Mouse (Mus musculus) forebrain, postnatal 0 days (tissue): ENCODE measurements around the gene Ptprn2. TPM values are rescaled to one million over a fixed set of nuclear protein-coding genes. Genes with fewer than 3 reads are reported as not detected.

Source experiments
- ATAC-seq: fragments of 200-750 bp; cut with Nextera tagmentation; 2 replicates; pipeline ENCODE4 v1.8.0; 2017; ENCODE audit warnings: mild to moderate bottlenecking, moderate library complexity
- DNase-seq: peaks from one replicate; pipeline ENCODE4 v3.0.0-alpha.2; 2015
- H3K27ac ChIP-seq: fragments of 300-500 bp; sonication (generic); 2 replicates; pipeline ENCODE4 v1.5.1; 2014; ENCODE audit warnings: low read depth, mild to moderate bottlenecking, antibody characterized with exemption, low read length, moderate library complexity, mixed read lengths
- H3K27me3 ChIP-seq: fragments of 300-500 bp; sonication (generic); 2 replicates; pipeline ENCODE4 v1.6.1; 2014; ENCODE audit warnings: mild to moderate bottlenecking, low read length, mixed read lengths; ENCODE audit not compliant: insufficient read depth
- H3K36me3 ChIP-seq: fragments of 300-500 bp; sonication (generic); 2 replicates; pipeline ENCODE4 v1.6.1; 2014; ENCODE audit warnings: mild to moderate bottlenecking, moderate library complexity; ENCODE audit not compliant: insufficient read depth
- H3K4me1 ChIP-seq: fragments of 300-500 bp; sonication (generic); 2 replicates; pipeline ENCODE4 v1.6.1; 2014; ENCODE audit warnings: antibody characterized with exemption; ENCODE audit not compliant: insufficient read depth
- H3K4me2 ChIP-seq: fragments of 300-500 bp; sonication (generic); 2 replicates; pipeline ENCODE4 v1.6.1; 2014; ENCODE audit warnings: low read depth, mild to moderate bottlenecking, moderate library complexity
- H3K4me3 ChIP-seq: fragments of 300-500 bp; sonication (generic); 2 replicates; pipeline ENCODE4 v1.5.1; 2014; ENCODE audit warnings: low read depth, low read length, mixed read lengths
- H3K9ac ChIP-seq: fragments of 300-500 bp; sonication (generic); 2 replicates; pipeline ENCODE4 v1.6.1; 2014; ENCODE audit warnings: mild to moderate bottlenecking
- H3K9me3 ChIP-seq: fragments of 300-500 bp; sonication (generic); 2 replicates; pipeline ENCODE4 v1.6.1; 2016; ENCODE audit warnings: low read length
- CTCF ChIP-seq: sonication (generic); IDR thresholded peaks from 2 replicates; pipeline ENCODE4 v1.5.1; 2016; ENCODE audit warnings: antibody characterized with exemption, control low read depth, low read depth
- WGBS: fragments of 180-500 bp; shearing (Covaris S2); extraction: QIAGEN DNeasy Blood & Tissue Kit; methylation state at CpG from one replicate; pipeline ENCODE4 v1.1.7; 2014; 5-methylcytosine and 5-hydroxymethylcytosine counted together
- polyA plus RNA-seq: library from polyadenylated mRNA; unstranded; fragments of >200 nt; fragmentation: Nextera tagmentation; extraction: Ambion mirVana; gene quantifications from 2 replicates; pipeline ENCODE4 v1.2.1, GENCODE M21; 2015
- total RNA-seq: library from RNA; depleted of rRNA; stranded (reverse); fragments of >200 nt; gene quantifications from 2 replicates; pipeline ENCODE4 v1.2.3, GENCODE M21; 2014

The Ptprn2 gene
- total and polyA plus RNA-seq, 2 experiments from 2014 or later, result 15.9 to 91.1 TPM

DNA sequence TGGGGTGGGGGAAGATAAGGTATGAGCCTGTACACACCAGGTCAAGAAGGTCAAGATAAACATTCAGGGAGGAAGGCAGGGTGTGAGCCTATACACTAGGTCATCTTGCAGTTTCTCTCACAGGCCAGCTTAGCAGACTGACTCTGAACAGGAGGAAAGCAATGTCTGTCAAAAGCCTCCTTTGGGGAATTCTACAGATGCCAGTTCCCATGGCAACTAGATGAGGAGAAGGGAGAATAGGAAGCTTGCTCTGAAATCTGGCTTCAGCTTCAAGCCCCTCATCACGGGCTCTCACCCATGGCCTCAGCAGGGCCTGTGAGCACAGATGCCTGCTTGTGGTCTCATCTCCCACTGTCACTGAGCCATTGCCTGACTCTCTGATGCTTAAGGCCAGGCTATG lies 421.9 kb downstream of the Ptprn2 start:
- no peaks in the 10 kb centered on the region for H3K27me3 ChIP-seq
- H3K9ac ChIP-seq, result 0 out of 2 replicates have a peak overlapping the region, but pooled peaks have one; percentile 22
- H3K9me3 ChIP-seq, result no peaks in the 10 kb centered on the region
- TF ChIP-seq CTCF, result no peak
- ATAC-seq, result peak; percentile 85
- no peak overlapping the region for H3K4me2 ChIP-seq
- peak; percentile 83 for DNase-seq
- H3K4me3 ChIP-seq, result no peak overlapping the region
- no peaks in the 10 kb centered on the region; the same call in 1 of the 2 replicates for H3K36me3 ChIP-seq
- 15% methylated on average over 1 of the region's 1 CpGs for WGBS
- peak overlapping the region; percentile 52 for H3K27ac ChIP-seq
- peaks cover 25% of the 10 kb centered on the region for H3K4me1 ChIP-seq

DNA sequence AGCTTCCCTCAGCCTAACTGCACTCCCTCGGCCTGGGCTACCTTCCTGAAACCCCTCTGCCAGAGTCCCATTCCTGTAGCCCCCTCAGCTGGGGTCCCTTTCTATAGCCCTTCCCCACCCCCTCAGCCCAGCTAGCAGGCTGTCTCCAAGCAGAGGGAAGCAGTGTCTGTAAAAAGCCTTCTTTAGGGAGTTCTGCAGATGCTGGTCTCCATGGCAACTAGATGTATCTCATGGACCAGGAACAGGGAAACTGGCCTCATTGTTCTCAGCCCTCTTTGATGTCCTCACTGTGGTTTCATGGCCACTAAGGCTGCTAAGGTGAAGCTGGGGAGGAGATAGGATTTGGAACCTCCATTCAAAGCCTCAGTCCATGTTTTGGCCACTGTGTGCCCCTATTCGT lies 423.1 kb downstream of the Ptprn2 start:
- Histone ChIP-seq H3K9ac (no peak overlapping the region), H3K27ac (peak overlapping the region; percentile 52), H3K4me2 (no peak overlapping the region), H3K27me3 (no peaks in the 10 kb centered on the region), H3K4me3 (no peak overlapping the region), H3K9me3 (no peaks in the 10 kb centered on the region), H3K4me1 (peaks cover 25% of the 10 kb centered on the region), H3K36me3 (no peaks in the 10 kb centered on the region; the same call in 1 of the 2 replicates)
- WGBS, result 19% methylated on average over 2 of the region's 2 CpGs
- ATAC-seq (peak; percentile 84), DNase-seq (peak; percentile 69)
- TF ChIP-seq CTCF, result 0 out of 2 replicates have a peak, but pooled peaks have one; percentile 4

DNA sequence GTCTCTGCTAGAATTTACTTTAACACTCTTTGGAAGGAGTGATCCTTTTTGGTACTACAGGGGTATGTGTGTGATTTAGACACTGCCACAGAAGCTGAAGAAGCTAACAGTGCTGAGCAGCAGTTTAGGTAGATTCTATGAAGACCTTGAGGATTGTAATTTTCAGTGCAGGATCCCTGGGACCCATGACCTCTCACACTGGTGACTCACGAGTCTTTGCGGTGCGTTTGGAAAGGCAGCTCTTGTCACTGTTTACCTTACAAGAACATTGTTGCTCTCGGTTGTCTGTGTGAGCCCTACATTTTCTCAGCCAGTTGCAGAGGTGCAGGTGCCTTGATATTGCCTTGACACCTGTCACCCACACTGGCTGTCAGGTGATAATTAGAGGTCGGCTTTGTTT lies 431.3 kb downstream of the Ptprn2 start:
- peaks cover 20% of the 10 kb centered on the region; the same call in 1 of the 2 replicates for H3K4me1 ChIP-seq
- H3K4me2 ChIP-seq, result no peak overlapping the region
- DNase-seq, result no peak
- no peaks in the 10 kb centered on the region for H3K9me3 ChIP-seq
- no peak overlapping the region for H3K27ac ChIP-seq
- ATAC-seq, result no peak
- 83% methylated on average over 5 of the region's 5 CpGs for WGBS
- no peaks in the 10 kb centered on the region for H3K27me3 ChIP-seq
- no peak overlapping the region for H3K9ac ChIP-seq
- H3K36me3 ChIP-seq, result no peaks in the 10 kb centered on the region
- no peak for TF ChIP-seq CTCF
- no peak overlapping the region for H3K4me3 ChIP-seq

DNA sequence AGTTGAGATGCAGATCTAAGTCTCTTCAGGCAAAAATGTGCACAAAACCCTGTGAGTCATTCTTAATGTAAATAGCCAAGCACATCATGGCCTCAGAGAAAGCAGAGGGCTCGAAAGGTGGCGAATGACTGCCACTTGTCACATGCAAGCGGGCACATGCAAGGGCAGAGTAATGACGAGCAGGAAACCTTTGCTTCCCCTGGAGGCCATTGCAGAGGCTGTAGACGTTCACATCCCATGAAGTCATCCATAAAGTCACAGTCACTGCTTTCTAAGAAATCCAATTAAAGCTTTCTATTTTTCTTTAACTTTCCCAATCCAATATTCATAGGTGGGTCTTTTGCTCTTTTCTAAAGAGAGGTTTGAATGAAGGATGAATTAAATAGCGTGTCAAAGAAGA lies 433.7 kb downstream of the Ptprn2 start:
- Histone ChIP-seq H3K4me2 (no peak overlapping the region; the same call in 1 of the 2 replicates), H3K9ac (no peak overlapping the region), H3K27me3 (no peaks in the 10 kb centered on the region), H3K4me1 (peaks cover 20% of the 10 kb centered on the region; the same call in 1 of the 2 replicates), H3K27ac (peak overlapping the region; percentile 78), H3K4me3 (no peak overlapping the region), H3K9me3 (no peaks in the 10 kb centered on the region), H3K36me3 (no peaks in the 10 kb centered on the region)
- ATAC-seq (no peak), DNase-seq (no peak)
- TF ChIP-seq CTCF, result peak; percentile 15; the same call in 1 of the 2 replicates
- 46% methylated on average over 6 of the region's 6 CpGs for WGBS

DNA sequence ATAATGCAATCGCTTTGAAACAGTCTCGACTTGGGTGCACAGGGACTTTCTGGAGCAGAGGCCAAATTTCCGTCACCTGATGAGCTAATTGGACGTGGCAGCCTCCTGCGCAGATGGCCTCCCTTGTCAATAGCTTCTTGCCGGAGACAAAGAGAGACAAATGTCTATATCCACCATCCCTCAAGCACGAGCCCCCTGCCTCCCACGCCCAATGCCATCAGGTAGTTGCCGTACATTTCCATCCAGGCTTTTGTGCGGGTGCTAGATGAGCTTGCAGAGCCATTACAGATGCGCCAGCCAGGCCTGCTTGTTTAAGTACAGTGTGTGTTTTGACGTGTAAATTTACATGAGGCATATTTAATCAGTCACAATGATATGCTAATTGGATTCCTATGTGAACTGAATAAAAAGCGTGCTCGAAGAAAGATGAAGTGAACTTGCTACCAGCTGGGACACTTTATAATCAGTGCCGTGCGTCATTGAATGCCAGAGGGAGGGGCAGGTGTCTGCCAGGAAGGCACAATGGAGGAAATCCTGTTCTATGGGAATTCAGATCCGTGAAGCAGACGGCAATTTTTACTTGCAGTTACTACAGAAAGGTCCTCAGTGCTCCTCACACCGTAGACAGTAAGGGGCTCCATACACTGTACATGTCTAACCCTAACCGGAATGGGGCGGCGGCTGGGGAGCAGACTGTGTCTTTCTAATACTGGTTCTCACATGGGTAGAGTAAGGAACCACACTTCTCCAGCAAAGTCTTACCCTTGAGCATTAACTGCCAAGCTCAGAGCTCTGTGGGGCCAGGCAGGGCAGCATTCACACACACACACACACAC lies 434.4 kb downstream of the Ptprn2 start:
- H3K4me3 ChIP-seq, result no peak overlapping the region
- H3K27ac ChIP-seq, result peak overlapping the region; percentile 78
- peak overlapping the region; percentile 28 for H3K4me2 ChIP-seq
- H3K27me3 ChIP-seq, result no peaks in the 10 kb centered on the region
- H3K9ac ChIP-seq, result no peak overlapping the region
- no peaks in the 10 kb centered on the region for H3K36me3 ChIP-seq
- TF ChIP-seq CTCF, result no peak
- WGBS, result 13% methylated on average over 22 of the region's 22 CpGs
- peak; percentile 88 for DNase-seq
- H3K9me3 ChIP-seq, result no peaks in the 10 kb centered on the region
- peaks cover 20% of the 10 kb centered on the region; the same call in 1 of the 2 replicates for H3K4me1 ChIP-seq
- peak; percentile 95 for ATAC-seq

DNA sequence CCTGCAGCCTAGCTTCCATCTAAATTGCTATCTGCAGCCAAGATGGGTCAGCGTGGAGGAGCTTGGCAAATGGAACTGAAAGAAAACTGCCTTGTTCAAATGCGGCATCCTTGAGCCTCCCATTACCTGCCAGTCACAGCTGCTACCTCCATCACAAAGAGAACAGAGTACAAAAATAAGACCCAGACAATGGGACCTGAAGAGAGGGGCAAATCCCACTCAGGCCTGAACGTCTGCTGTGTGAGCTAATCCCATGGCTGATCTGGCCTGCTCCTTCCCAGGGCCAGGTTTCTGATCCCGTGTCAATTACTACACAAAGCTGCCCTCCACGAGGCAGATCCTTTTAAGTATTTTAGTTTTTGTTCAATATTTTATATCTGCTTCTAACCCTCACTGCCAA lies 441.6 kb downstream of the Ptprn2 start:
- no peak overlapping the region for H3K4me3 ChIP-seq
- 15% methylated on average over 5 of the region's 5 CpGs for WGBS
- peaks cover 5% of the 10 kb centered on the region; the same call in 1 of the 2 replicates for H3K4me1 ChIP-seq
- no peaks in the 10 kb centered on the region for H3K9me3 ChIP-seq
- no peaks in the 10 kb centered on the region for H3K36me3 ChIP-seq
- H3K27me3 ChIP-seq, result no peaks in the 10 kb centered on the region
- H3K4me2 ChIP-seq, result no peak overlapping the region
- TF ChIP-seq CTCF, result no peak
- peak; percentile 34; the same call in 1 of the 2 replicates for ATAC-seq
- no peak for DNase-seq
- H3K9ac ChIP-seq, result peak overlapping the region; percentile 11; the same call in 1 of the 2 replicates
- H3K27ac ChIP-seq, result peak overlapping the region; percentile 54; the same call in 1 of the 2 replicates

DNA sequence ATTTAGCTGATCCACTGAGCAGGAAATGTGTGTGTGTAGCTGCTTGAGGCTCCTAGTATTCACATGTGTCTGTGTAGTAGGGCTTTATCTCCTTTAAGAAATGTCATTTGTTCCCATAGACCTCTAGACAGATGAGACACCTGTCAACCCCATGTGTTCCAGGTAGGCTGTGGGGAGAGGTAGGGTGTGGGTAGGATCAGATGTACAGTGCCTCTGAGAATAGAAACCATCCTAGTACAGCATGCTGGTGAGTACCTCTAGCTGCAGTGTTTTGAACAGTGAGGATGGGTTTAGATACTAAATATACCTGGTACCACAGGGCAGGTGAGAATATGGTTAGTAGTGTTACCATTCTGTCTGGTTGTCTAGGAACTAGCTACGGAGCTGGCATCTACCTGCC lies 442.0 kb downstream of the Ptprn2 start:
- no peaks in the 10 kb centered on the region for H3K27me3 ChIP-seq
- no peak overlapping the region for H3K4me3 ChIP-seq
- no peaks in the 10 kb centered on the region for H3K36me3 ChIP-seq
- no peak for TF ChIP-seq CTCF
- DNase-seq (peak; percentile 20), ATAC-seq (peak; percentile 38)
- WGBS, result 91% methylated on average over 1 of the region's 1 CpGs
- H3K4me1 ChIP-seq, result peaks cover 5% of the 10 kb centered on the region; the same call in 1 of the 2 replicates
- no peak overlapping the region for H3K4me2 ChIP-seq
- H3K9me3 ChIP-seq, result no peaks in the 10 kb centered on the region
- peak overlapping the region; percentile 54; the same call in 1 of the 2 replicates for H3K27ac ChIP-seq
- H3K9ac ChIP-seq, result peak overlapping the region; percentile 11; the same call in 1 of the 2 replicates
